Mouse (Mus musculus) embryonic fibroblast, embryonic 13.5 days (primary cell): ENCODE data around the gene Tmem235. TPM values are rescaled to one million over a fixed set of nuclear protein-coding genes. Genes with fewer than 3 reads are reported as not detected.

ENCODE experiments used
- H3K27ac ChIP-seq: 2 replicates; pipeline ENCODE4 v1.5.1; 2012; ENCODE audit warnings: low read length, control low read depth, inconsistent platforms; ENCODE audit not compliant: insufficient read depth
- H3K4me1 ChIP-seq: 2 replicates; pipeline ENCODE4 v1.6.1; 2011; ENCODE audit warnings: low read length; ENCODE audit not compliant: control insufficient read depth, insufficient read depth
- H3K4me3 ChIP-seq: 2 replicates; pipeline ENCODE4 v1.5.1; 2011; ENCODE audit warnings: mild to moderate bottlenecking, control low read depth, low read length; ENCODE audit not compliant: insufficient read depth
- CTCF ChIP-seq: IDR thresholded peaks from 2 replicates; pipeline ENCODE4 v1.5.1; 2011; ENCODE audit warnings: mild to moderate bottlenecking, control low read depth, low read length, moderate library complexity, borderline replicate concordance; ENCODE audit not compliant: insufficient read depth
- POLR2A ChIP-seq: IDR thresholded peaks from 2 replicates; pipeline ENCODE4 v1.6.1; 2011; ENCODE audit warnings: low read depth, mild to moderate bottlenecking, control low read depth, low read length, moderate library complexity
- polyA plus RNA-seq: library from polyadenylated mRNA; stranded (reverse); fragments of >200 nt; gene quantifications from 2 replicates; pipeline ENCODE4 v1.2.4, GENCODE M21; 2011; ENCODE audit warnings: low read depth; ENCODE audit not compliant: missing spikeins, insufficient read length

Tmem235 gene
- polyA plus RNA-seq, 1 experiment = not detected

- TF ChIP-seq CTCF (no peak), POLR2A (no peak)
- Histone ChIP-seq H3K27ac (no peak overlapping the region), H3K4me1 (no peaks in the 10 kb centered on the region), H3K4me3 (no peak overlapping the region)
Observed at GRCm38 (mm10) chr11:117914531-117914930, 54.0 kb downstream of the Tmem235 start.

Other genes starting within 250 kb of the Tmem235 start
- 17.9 and 24.8 TPM in 2 replicates for gene Tnrc6c, start 206.5 kb upstream of the Tmem235 start, polyA plus RNA-seq
- gene Tmc8, start 78.7 kb upstream of the Tmem235 start, polyA plus RNA-seq = 0.30 and 0.39 TPM in 2 replicates
- gene Tmc6, start 78.6 kb upstream of the Tmem235 start, polyA plus RNA-seq = 19.5 and 20.5 TPM in 2 replicates
- not detected in 2 replicates for gene 6030468B19Rik, start 63.1 kb upstream of the Tmem235 start, polyA plus RNA-seq
- 0.49 TPM in 1 of 2 replicates, not detected in the other for gene Gm20708, start 51.1 kb upstream of the Tmem235 start, polyA plus RNA-seq
- 66.9 and 68.6 TPM in 2 replicates for gene Syngr2, start 51.1 kb upstream of the Tmem235 start, polyA plus RNA-seq
- 5.6 and 6.4 TPM in 2 replicates for gene Afmid, start 34.8 kb upstream of the Tmem235 start, polyA plus RNA-seq
- 48.4 and 61.9 TPM in 2 replicates for gene Tk1, start 34.7 kb upstream of the Tmem235 start, polyA plus RNA-seq
- 73.3 and 86.8 TPM in 2 replicates for gene Birc5, start 11.5 kb upstream of the Tmem235 start, polyA plus RNA-seq
- 1.2 and 1.7 TPM in 2 replicates for gene Tha1, start 12.7 kb downstream of the Tmem235 start, polyA plus RNA-seq
- 15.2 and 31.9 TPM in 2 replicates for gene Socs3, start 109.3 kb downstream of the Tmem235 start, polyA plus RNA-seq
- 29.5 and 33.4 TPM in 2 replicates for gene Pgs1, start 125.5 kb downstream of the Tmem235 start, polyA plus RNA-seq